Mouse (Mus musculus): ENCODE measurements around the gene Ier2.

The Ier2 gene

GRCm38 (mm10) chr8:84661458-84661871 is 1.2 kb downstream of the Ier2 start:
- DNase-seq = peak; percentile 98

GRCm38 (mm10) chr8:84660819-84661457 is 1.7 kb downstream of the Ier2 start:
- DNase-seq = peak; percentile 86

GRCm38 (mm10) chr8:84659936-84660818 is 2.5 kb downstream of the Ier2 start:
- DNase-seq = peak; percentile 87

- DNase-seq = no peak
Observed at GRCm38 (mm10) chr8:84658951-84659350, 3.7 kb downstream of the Ier2 start.

- DNase-seq = peak; percentile 62
Observed at GRCm38 (mm10) chr8:84657680-84658079, 5.0 kb downstream of the Ier2 start.

GRCm38 (mm10) chr8:84657203-84657602 is 5.4 kb downstream of the Ier2 start:
- DNase-seq = no peak

GRCm38 (mm10) chr8:84656641-84657126 is 6.0 kb downstream of the Ier2 start:
- peak; percentile 96 for DNase-seq

- DNase-seq = peak; percentile 49
Observed at GRCm38 (mm10) chr8:84656191-84656525, 6.5 kb downstream of the Ier2 start.

- DNase-seq = peak; percentile 63
Observed at GRCm38 (mm10) chr8:84655336-84656190, 7.1 kb downstream of the Ier2 start.

- no peak for DNase-seq
Observed at GRCm38 (mm10) chr8:84654597-84654996, 8.1 kb downstream of the Ier2 start.

GRCm38 (mm10) chr8:84653092-84653631 is 9.5 kb downstream of the Ier2 start:
- DNase-seq = no peak

- DNase-seq = no peak
Observed at GRCm38 (mm10) chr8:84650213-84650612, 12.4 kb downstream of the Ier2 start.

GRCm38 (mm10) chr8:84647461-84647901 is 15.2 kb downstream of the Ier2 start:
- DNase-seq = peak; percentile 44

GRCm38 (mm10) chr8:84646800-84647199 is 15.9 kb downstream of the Ier2 start:
- no peak for DNase-seq

- no peak for DNase-seq
Observed at GRCm38 (mm10) chr8:84643019-84643418, 19.6 kb downstream of the Ier2 start.

GRCm38 (mm10) chr8:84641578-84642361 is 20.9 kb downstream of the Ier2 start:
- DNase-seq = no peak

GRCm38 (mm10) chr8:84640617-84641294 is 21.9 kb downstream of the Ier2 start:
- DNase-seq = no peak

- no peak for DNase-seq
Observed at GRCm38 (mm10) chr8:84640010-84640588, 22.6 kb downstream of the Ier2 start.

- DNase-seq = peak; percentile 95
Observed at GRCm38 (mm10) chr8:84639162-84640009, 23.3 kb downstream of the Ier2 start.

Measured in lung, postnatal 36 days (tissue).